ENCODE assay signal across 35 mouse cellular contexts in the genomic region with DNA sequence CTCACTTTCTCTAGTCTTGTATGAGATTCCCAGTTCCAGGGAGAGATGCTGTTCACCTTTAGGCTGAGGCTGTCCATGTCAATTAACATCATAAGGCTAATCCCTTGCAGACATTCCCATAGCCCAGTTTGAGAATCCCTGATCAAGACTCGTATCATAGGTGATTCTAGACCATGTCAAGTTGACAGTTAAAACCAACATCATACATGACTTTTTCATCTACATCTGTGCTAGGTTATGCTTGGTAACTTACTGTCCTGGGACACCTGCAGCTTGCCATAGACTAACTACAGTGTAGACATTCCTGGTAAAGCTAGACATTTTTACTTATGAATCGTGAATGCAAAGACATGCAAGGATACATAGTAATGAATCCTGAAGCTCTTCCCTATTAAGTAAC. TPM values are rescaled to one million over a fixed set of nuclear protein-coding genes. Genes with fewer than 3 reads are reported as not detected.
"Had no signal": no experiment of that assay in that cellular context is flagged by ENCODE, and none has a peak within 500 bp of the region (broad histone marks: within the 10 kb centered on the region; RNA-seq: fewer than 3 reads in every experiment).

No protein-coding gene starts in this region.

- H3K36me3 ChIP-seq: heart, embryonic 10.5 days; heart, embryonic 12.5 days; heart, embryonic 13.5 days; heart, embryonic 15.5 days; hindbrain, embryonic 10.5 days; hindbrain, embryonic 12.5 days; hindbrain, embryonic 13.5 days; hindbrain, embryonic 15.5 days; kidney, embryonic 15.5 days had no signal

- H3K27ac ChIP-seq: heart, embryonic 10.5 days; heart, embryonic 13.5 days; heart, embryonic 15.5 days; hindbrain, embryonic 10.5 days; hindbrain, embryonic 12.5 days; hindbrain, embryonic 13.5 days; hindbrain, embryonic 14.5 days; hindbrain, embryonic 15.5 days; hindbrain, postnatal 0 days; kidney, embryonic 15.5 days; kidney, postnatal 0 days; layer of hippocampus, adult 2 months had no signal

- DNase-seq: heart, postnatal 10 days; heart, postnatal 14 days; heart, postnatal 36 days; heart, postnatal 4 days; kidney, adult 11 months; kidney, adult 18-20 months; kidney, adult 2 months; kidney, adult 8-10 months; kidney, adult 9 months; kidney, postnatal 10 days; kidney, postnatal 14 days; kidney, postnatal 25 days; kidney, postnatal 36 days; kidney, postnatal 4 days; layer of hippocampus, adult 9-11 months; layer of hippocampus, postnatal 36 days had no signal

- H3K9ac ChIP-seq: heart, embryonic 12.5 days; heart, embryonic 13.5 days; heart, embryonic 15.5 days; hindbrain, embryonic 12.5 days; hindbrain, embryonic 13.5 days; hindbrain, embryonic 14.5 days; hindbrain, embryonic 15.5 days; kidney, embryonic 15.5 days had no signal

- ATAC-seq: hindbrain, embryonic 16.5 days; hindbrain, postnatal 0 days; inflammation-experienced regulatory T-cells, adult 6 months; intestine, embryonic 16.5 days; intestine, postnatal 0 days had no signal

- H3K27me3 ChIP-seq: heart, embryonic 12.5 days; heart, embryonic 13.5 days; heart, embryonic 15.5 days; hindbrain, embryonic 12.5 days; hindbrain, embryonic 13.5 days; hindbrain, embryonic 15.5 days; kidney, embryonic 15.5 days had no signal

- H3K4me3 ChIP-seq: heart, embryonic 10.5 days; heart, embryonic 12.5 days; heart, embryonic 13.5 days; heart, embryonic 15.5 days; hindbrain, embryonic 10.5 days; hindbrain, embryonic 12.5 days; hindbrain, embryonic 13.5 days; hindbrain, embryonic 15.5 days; kidney, embryonic 15.5 days; layer of hippocampus, adult 2 months had no signal

- H3K4me1 ChIP-seq: heart, embryonic 10.5 days; heart, embryonic 12.5 days; heart, embryonic 13.5 days; heart, embryonic 15.5 days; hindbrain, embryonic 10.5 days; hindbrain, embryonic 12.5 days; hindbrain, embryonic 13.5 days; hindbrain, embryonic 15.5 days; kidney, embryonic 15.5 days had no signal

- H3K4me2 ChIP-seq: heart, embryonic 11.5 days; heart, embryonic 12.5 days; heart, embryonic 13.5 days; heart, embryonic 15.5 days; hindbrain, embryonic 12.5 days; hindbrain, embryonic 13.5 days; hindbrain, embryonic 14.5 days; hindbrain, embryonic 15.5 days; kidney, embryonic 15.5 days had no signal

- H3K9me3 ChIP-seq: heart, embryonic 10.5 days; heart, embryonic 12.5 days; heart, embryonic 13.5 days; heart, embryonic 15.5 days; hindbrain, embryonic 10.5 days; hindbrain, embryonic 12.5 days; hindbrain, embryonic 13.5 days; hindbrain, embryonic 15.5 days; kidney, embryonic 15.5 days had no signal

RNA-seq across cellular contexts. Expression of a gene that starts 27.3 kb away (rescaled TPM):
- total RNA-seq: hematopoietic stem cell, adult 5-6 weeks had no signal
